Mouse (Mus musculus) c-Kit-negative CD71-positive TER-119-positive erythroid progenitor cells, embryonic 14.5 days (primary cell): ENCODE measurements around the gene Bri3.

Experiments
- DNase-seq: peaks from one replicate; pipeline ENCODE4 v3.0.0-alpha.2; 2013; ENCODE audit warnings: low read depth, low spot score

The Bri3 gene

GRCm38 (mm10) chr5:144261829-144262228 lies 17.6 kb downstream of the Bri3 start:
- no peak for DNase-seq

- no peak for DNase-seq
These were observed 18.8 kb downstream of the Bri3 start for GRCm38 (mm10) chr5:144263082-144263481.

GRCm38 (mm10) chr5:144263496-144263895 lies 19.3 kb downstream of the Bri3 start:
- no peak for DNase-seq

GRCm38 (mm10) chr5:144267535-144268241 lies 23.5 kb downstream of the Bri3 start:
- DNase-seq: no peak

- DNase-seq: no peak
These were observed 25.7 kb downstream of the Bri3 start for GRCm38 (mm10) chr5:144269926-144270325.

GRCm38 (mm10) chr5:144270420-144270819 lies 26.2 kb downstream of the Bri3 start:
- no peak for DNase-seq

- no peak for DNase-seq
These were observed 26.9 kb downstream of the Bri3 start for GRCm38 (mm10) chr5:144271118-144271517.

- no peak for DNase-seq
These were observed 27.5 kb downstream of the Bri3 start for GRCm38 (mm10) chr5:144271772-144272171.

- DNase-seq: no peak
These were observed 30.7 kb downstream of the Bri3 start for GRCm38 (mm10) chr5:144274904-144275303.

- DNase-seq: no peak
These were observed 32.8 kb downstream of the Bri3 start for GRCm38 (mm10) chr5:144276898-144277630.

GRCm38 (mm10) chr5:144278374-144278960 lies 34.2 kb downstream of the Bri3 start:
- DNase-seq: no peak

GRCm38 (mm10) chr5:144279081-144279541 lies 34.9 kb downstream of the Bri3 start:
- DNase-seq: no peak

GRCm38 (mm10) chr5:144279926-144280325 lies 35.7 kb downstream of the Bri3 start:
- no peak for DNase-seq

GRCm38 (mm10) chr5:144282470-144283260 lies 38.4 kb downstream of the Bri3 start:
- DNase-seq: no peak

- DNase-seq: no peak
These were observed 39.4 kb downstream of the Bri3 start for GRCm38 (mm10) chr5:144283551-144284031.

GRCm38 (mm10) chr5:144284599-144284998 lies 40.4 kb downstream of the Bri3 start:
- no peak for DNase-seq

GRCm38 (mm10) chr5:144286591-144287266 lies 42.5 kb downstream of the Bri3 start:
- DNase-seq: no peak

GRCm38 (mm10) chr5:144287267-144287820 lies 43.1 kb downstream of the Bri3 start:
- no peak for DNase-seq

- DNase-seq: no peak
These were observed 44.2 kb downstream of the Bri3 start for GRCm38 (mm10) chr5:144288391-144288790.

- DNase-seq: no peak
These were observed 45.7 kb downstream of the Bri3 start for GRCm38 (mm10) chr5:144289769-144290440.
